Mouse (Mus musculus) activated CD4-positive, CD25-positive, alpha-beta regulatory T cell, adult 4 months (primary cell): Measurements from ENCODE around the gene Ttll1. TPM values are rescaled to one million over a fixed set of nuclear protein-coding genes. Genes with fewer than 3 reads are reported as not detected.
A peak's percentile ranks its signal among the peaks of the same experiment; 100 is the strongest.
"Not testable (repeated sequence)": the region's sequence is repeated elsewhere in the genome, so short reads cannot be mapped to it uniquely, and the experiment has no call there.

Experiments used
- ATAC-seq: one replicate; pipeline ENCODE4 v1.8.0; 2017
- polyA plus RNA-seq, 2 experiments: library from polyadenylated mRNA; unstranded; fragments of 100-300 nt; shearing (Covaris generic); gene quantifications; one replicate each; pipeline ENCODE4 v1.2.1; 2017

Gene Ttll1
- polyA plus RNA-seq, 2 experiments from 2014 or later: 8.4 to 9.8 TPM

- no peak for ATAC-seq
Measured at GRCm38 (mm10) chr15:83523638-83524332, 13.1 kb upstream of the Ttll1 start.

- ATAC-seq: no peak
Measured at GRCm38 (mm10) chr15:83523196-83523595, 12.5 kb upstream of the Ttll1 start.

GRCm38 (mm10) chr15:83520861-83521382 lies 10.2 kb upstream of the Ttll1 start:
- ATAC-seq: no peak

GRCm38 (mm10) chr15:83518215-83519048 lies 7.7 kb upstream of the Ttll1 start:
- peak; percentile 59 for ATAC-seq

DNA sequence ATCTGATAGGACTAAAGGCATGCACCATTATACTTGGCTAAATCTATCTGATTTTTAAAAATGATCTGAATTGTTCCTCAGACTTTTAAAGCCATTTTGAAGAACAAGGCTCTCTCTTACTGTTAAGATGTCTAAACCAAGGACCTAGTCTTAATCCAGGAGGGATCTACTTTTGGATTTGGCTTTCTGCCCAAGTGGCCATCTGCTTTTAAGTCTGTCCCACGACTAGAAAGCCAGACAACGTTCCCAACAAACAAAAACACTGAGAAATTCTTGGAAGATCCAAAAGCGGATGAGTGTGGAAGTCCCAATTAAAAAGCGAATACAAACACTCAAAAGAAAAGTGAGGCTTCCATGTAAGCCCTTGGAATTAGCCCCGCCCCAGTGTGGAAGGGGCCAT lies 4.3 kb upstream of the Ttll1 start:
- ATAC-seq: no peak

DNA sequence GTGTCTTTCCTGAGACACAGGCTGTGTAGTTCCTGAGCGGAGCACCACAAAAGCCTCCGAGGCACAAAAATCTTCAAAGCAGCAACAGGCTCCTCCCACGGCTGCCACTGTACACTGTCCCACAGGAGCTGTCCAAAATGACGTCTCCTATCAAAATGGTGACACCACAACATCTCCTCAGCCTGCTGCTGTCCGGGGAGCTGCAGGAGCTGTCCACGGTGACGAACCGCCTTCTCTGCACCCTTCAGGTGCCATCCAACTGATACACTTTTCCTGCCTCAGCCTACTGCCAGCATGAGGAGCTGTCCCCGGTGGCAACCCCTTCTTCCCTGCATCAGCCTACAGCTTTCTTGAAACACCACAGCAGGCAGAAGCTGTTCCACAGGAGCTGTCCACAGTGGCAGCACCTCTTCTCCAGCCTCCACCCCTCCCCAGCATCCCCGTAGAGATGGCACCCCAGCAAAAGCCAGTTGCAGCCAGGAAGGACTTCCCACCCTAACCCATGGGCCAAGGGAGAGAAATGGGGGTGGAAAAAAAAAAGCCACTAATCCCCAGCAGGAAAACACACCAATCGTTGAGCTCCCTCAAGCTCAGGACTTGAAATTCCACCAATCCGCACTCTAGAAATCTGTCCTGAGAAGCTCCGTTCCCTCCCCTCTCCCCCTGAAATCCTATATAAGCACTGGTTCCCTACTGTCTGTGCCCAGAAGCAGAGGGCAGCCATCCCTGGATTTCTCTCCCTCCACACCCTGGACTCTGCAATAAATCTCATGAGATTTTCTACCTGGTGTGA lies 2.0 kb upstream of the Ttll1 start:
- no peak for ATAC-seq

GRCm38 (mm10) chr15:83509950-83510804 lies 516 bp downstream of the Ttll1 start:
- ATAC-seq: no peak

- ATAC-seq: not testable (repeated sequence)
Measured at GRCm38 (mm10) chr15:83501483-83501882, 9.2 kb downstream of the Ttll1 start.

GRCm38 (mm10) chr15:83500352-83500751 lies 10.3 kb downstream of the Ttll1 start:
- ATAC-seq: no peak

GRCm38 (mm10) chr15:83499211-83499755 lies 11.4 kb downstream of the Ttll1 start:
- no peak for ATAC-seq

DNA sequence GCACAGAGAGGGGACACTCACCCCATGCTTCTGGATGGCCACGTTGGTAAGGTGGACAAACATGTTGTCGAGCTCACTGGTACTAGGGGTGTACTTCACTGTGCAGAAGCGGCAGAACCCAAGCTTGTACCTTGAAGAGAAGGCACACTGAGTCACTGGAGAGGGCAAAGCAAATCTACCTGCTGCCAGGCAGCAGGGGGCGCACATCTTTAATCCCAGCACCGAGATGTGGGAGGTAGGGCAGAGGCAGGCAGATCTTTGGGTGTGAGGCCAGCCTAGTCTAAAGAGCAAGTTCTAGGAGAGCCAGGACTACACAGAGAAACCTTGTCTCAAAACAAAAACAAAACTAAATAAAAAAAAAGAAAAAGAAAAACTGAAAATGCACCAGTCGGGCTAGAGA lies 13.4 kb downstream of the Ttll1 start:
- no peak for ATAC-seq

DNA sequence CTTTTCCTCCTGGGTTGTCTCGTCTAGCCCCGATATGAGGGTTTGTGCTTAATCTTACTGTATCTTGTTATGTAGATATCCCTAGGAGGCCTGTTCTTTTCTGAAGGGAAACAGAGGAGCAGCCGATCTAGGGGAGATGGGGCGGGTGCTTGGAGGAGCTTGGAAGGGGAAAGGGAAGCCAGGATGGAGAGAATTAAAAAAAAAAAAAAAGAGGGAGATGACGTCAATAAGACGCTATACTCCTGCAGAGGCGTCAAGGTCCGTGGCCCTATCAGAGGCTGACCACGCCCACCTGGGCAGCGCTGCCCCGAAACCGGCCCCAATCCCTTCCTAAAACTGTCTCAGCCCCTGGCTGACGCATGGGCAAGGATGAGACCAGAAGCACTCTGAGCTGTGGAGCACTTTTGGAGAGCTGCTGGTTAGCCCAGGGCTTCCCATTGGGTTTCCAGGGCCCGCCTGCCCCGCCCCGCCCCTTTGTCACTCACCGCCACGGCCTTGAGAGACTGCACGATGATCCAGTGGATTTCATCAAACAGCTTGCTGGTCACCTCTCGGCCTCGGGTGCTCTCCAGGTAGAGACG lies 14.8 kb downstream of the Ttll1 start:
- no peak for ATAC-seq

GRCm38 (mm10) chr15:83495195-83495594 lies 15.5 kb downstream of the Ttll1 start:
- ATAC-seq: no peak

DNA sequence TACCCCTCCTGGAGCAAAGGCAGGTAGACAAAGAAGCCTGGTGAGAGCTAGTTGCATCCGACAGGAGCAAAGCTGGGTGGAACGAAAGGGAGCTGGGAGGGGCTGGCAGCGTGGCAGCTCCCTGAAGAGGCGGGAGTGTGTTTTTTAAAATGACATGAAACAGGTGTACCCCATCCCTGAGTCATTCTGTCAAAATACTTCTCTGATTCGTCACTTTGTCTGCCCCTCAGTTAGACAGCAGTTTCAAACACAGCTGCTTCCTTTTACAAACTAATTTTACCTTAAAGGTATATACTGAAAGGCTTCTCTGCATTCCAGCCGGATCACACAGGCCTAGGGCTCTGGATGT lies 16.1 kb downstream of the Ttll1 start:
- no peak for ATAC-seq

- no peak for ATAC-seq
Measured at GRCm38 (mm10) chr15:83493856-83494571, 16.7 kb downstream of the Ttll1 start.

GRCm38 (mm10) chr15:83491891-83492290 lies 18.8 kb downstream of the Ttll1 start:
- ATAC-seq: no peak

DNA sequence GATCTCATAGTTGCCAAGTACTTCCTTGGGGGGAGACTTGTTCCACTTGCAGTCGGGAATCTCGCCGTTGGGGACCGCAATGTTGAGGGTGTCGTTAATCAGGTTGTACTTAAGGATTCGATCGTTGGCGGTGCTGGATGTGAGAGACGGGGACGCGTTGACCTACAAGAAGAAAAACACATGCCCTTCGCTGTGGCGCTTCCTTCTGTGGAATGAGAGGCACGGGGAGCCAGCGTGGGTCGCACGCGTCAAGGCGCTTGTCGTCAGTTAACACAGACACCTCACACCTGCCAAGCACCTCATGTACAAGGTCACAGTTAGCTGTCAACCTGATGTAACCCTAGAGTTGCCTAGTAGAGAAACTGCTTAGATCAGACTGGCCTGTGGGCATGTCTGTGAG lies 21.2 kb downstream of the Ttll1 start:
- ATAC-seq: no peak

- no peak for ATAC-seq
Measured at GRCm38 (mm10) chr15:83487477-83488115, 23.1 kb downstream of the Ttll1 start.

GRCm38 (mm10) chr15:83484311-83484710 lies 26.4 kb downstream of the Ttll1 start:
- no peak for ATAC-seq

- peak; percentile 57 for ATAC-seq
Measured at GRCm38 (mm10) chr15:83483482-83483881, 27.2 kb downstream of the Ttll1 start.
